Mouse (Mus musculus) gastrocnemius, postnatal 14 days (tissue): Measurements from ENCODE around the gene Rc3h1. TPM values are rescaled to one million over a fixed set of nuclear protein-coding genes. Genes with fewer than 3 reads are reported as not detected.

Experiments
- DNase-seq: peaks from one replicate; pipeline ENCODE4 v3.0.0; 2021; ENCODE audit warnings: mixed read lengths
- intact Hi-C: fragments of 180-260 bp; cut with DNase I; formaldehyde crosslinking; loops from one replicate; pipeline ENCODE4 v1.15.1; 2025; ENCODE audit warnings: low total_unique reads
- total RNA-seq, 2 experiments: library from RNA; stranded (reverse); gene quantifications; 2 replicates each; pipeline ENCODE4 v1.2.3; 2021

Gene Rc3h1
- total RNA-seq, 2 experiments from 2014 or later: 25.8 to 41.2 TPM

- DNase-seq: no peak
- intact Hi-C loops: no loop called here
Measured at GRCm38 (mm10) chr1:161010436-161010835, 104.2 kb downstream of the Rc3h1 start.

GRCm38 (mm10) chr1:161016378-161016777 lies 110.2 kb downstream of the Rc3h1 start:
- intact Hi-C loops: no loop called here
- DNase-seq: no peak

- intact Hi-C loops: no loop called here
- no peak for DNase-seq
Measured at GRCm38 (mm10) chr1:161020051-161020450, 113.8 kb downstream of the Rc3h1 start.

Other genes starting within 250 kb of the Rc3h1 start
- 10 to 100 TPM; 12.6 to 13.7 TPM for gene Rabgap1l, start 113.2 kb upstream of the Rc3h1 start, total RNA-seq
- gene Serpinc1, start 72.2 kb downstream of the Rc3h1 start, total RNA-seq: under 1 TPM; 0.14 to 0.29 TPM
- gene Zbtb37, start 128.4 kb downstream of the Rc3h1 start, total RNA-seq: 1 to 10 TPM; 4.6 to 9.1 TPM
- 10 to 100 TPM in 1 of 2 experiments, 1 to 10 TPM in 1; 9.9 to 10.2 TPM for gene Dars2, start 164.2 kb downstream of the Rc3h1 start, total RNA-seq
- gene Cenpl, start 164.3 kb downstream of the Rc3h1 start, total RNA-seq: 1 to 10 TPM; 1.2 to 1.4 TPM
- gene Klhl20, start 225.1 kb downstream of the Rc3h1 start, total RNA-seq: 10 to 100 TPM in 1 of 2 experiments, 1 to 10 TPM in 1; 9.3 to 10.2 TPM
- gene Ankrd45, start 236.3 kb downstream of the Rc3h1 start, total RNA-seq: not detected